Mouse (Mus musculus) adrenal gland, postnatal 4 days (tissue): ENCODE data around the gene Krtap16-1. TPM values are rescaled to one million over a fixed set of nuclear protein-coding genes. Genes with fewer than 3 reads are reported as not detected.

ENCODE experiments used
- DNase-seq, 2 experiments: peaks; one replicate each; pipeline ENCODE4 v3.0.0; 2021 to 2022; ENCODE audit warnings: low spot score in 2 of 2, mixed read lengths in 2 of 2
- long read RNA-seq, 2 experiments: library from polyadenylated mRNA; stranded (forward); transcript quantifications; one replicate each; pipeline ENCODE4 v2.0.0; 2021
- total RNA-seq, 2 experiments: library from RNA; stranded (reverse); gene quantifications; 2 replicates each; pipeline ENCODE4 v1.2.3; 2021

Krtap16-1 gene
- total RNA-seq, result not detected
- long read RNA-seq, experiment 1, result 0 reads
- long read RNA-seq, experiment 2, result 0 reads

GRCm38 (mm10) chr11:99986180-99986647 lies at the start of gene Krtap16-1:
Gene Krtap16-1 (minus strand): TSS chr11:99986597.
- DNase-seq, result no peak

GRCm38 (mm10) chr11:100029768-100030167 lies 43.4 kb upstream of the Krtap16-1 start, which contains the start of gene Krt33b:
Gene Krt33b (minus strand): TSS chr11:100029868.
- no peak for DNase-seq

GRCm38 (mm10) chr11:100021438-100021837 lies 35.0 kb upstream of the Krtap16-1 start:
- no peak for DNase-seq

- DNase-seq, result no peak
Measured at GRCm38 (mm10) chr11:100019466-100019865, 33.1 kb upstream of the Krtap16-1 start.

GRCm38 (mm10) chr11:100016112-100016511 lies 29.7 kb upstream of the Krtap16-1 start, which contains the start of gene Krt33a:
Gene Krt33a (minus strand): TSS chr11:100016212.
- DNase-seq, result no peak

- no peak for DNase-seq
Measured at GRCm38 (mm10) chr11:100013691-100014171, 27.3 kb upstream of the Krtap16-1 start.

- no peak for DNase-seq
Measured at GRCm38 (mm10) chr11:100010682-100011081, 24.3 kb upstream of the Krtap16-1 start.

- DNase-seq, result no peak
Measured at GRCm38 (mm10) chr11:100008336-100008735, 21.9 kb upstream of the Krtap16-1 start.

- no peak for DNase-seq
Measured at GRCm38 (mm10) chr11:100006624-100007023, 20.2 kb upstream of the Krtap16-1 start.

- DNase-seq, result no peak
Measured at GRCm38 (mm10) chr11:100005905-100006304, 19.5 kb upstream of the Krtap16-1 start.

- no peak for DNase-seq
Measured at GRCm38 (mm10) chr11:100004846-100005245, 18.4 kb upstream of the Krtap16-1 start.

- DNase-seq, result no peak
Measured at GRCm38 (mm10) chr11:99999091-99999490, 12.7 kb upstream of the Krtap16-1 start.

GRCm38 (mm10) chr11:99994384-99994661 lies 7.9 kb upstream of the Krtap16-1 start:
- no peak for DNase-seq

GRCm38 (mm10) chr11:99993620-99994383 lies 7.4 kb upstream of the Krtap16-1 start, which contains the start of gene Krtap17-1:
Gene Krtap17-1 (minus strand): TSS chr11:99993994.
- DNase-seq, result no peak

- no peak for DNase-seq
Measured at GRCm38 (mm10) chr11:99990571-99990970, 4.2 kb upstream of the Krtap16-1 start.

- DNase-seq, result no peak
Measured at GRCm38 (mm10) chr11:99989881-99990405, 3.5 kb upstream of the Krtap16-1 start.

GRCm38 (mm10) chr11:99988530-99988929 lies 2.1 kb upstream of the Krtap16-1 start:
- DNase-seq, result no peak

GRCm38 (mm10) chr11:99985291-99986092 lies 905 bp downstream of the Krtap16-1 start:
- no peak for DNase-seq

GRCm38 (mm10) chr11:99983442-99983841 lies 3.0 kb downstream of the Krtap16-1 start:
- DNase-seq, result no peak

GRCm38 (mm10) chr11:99982731-99983130 lies 3.7 kb downstream of the Krtap16-1 start:
- no peak for DNase-seq

- no peak for DNase-seq
Measured at GRCm38 (mm10) chr11:99978953-99979352, 7.4 kb downstream of the Krtap16-1 start, which contains the start of gene Krtap29-1. Gene Krtap29-1 (minus strand): TSS chr11:99979053.
